Mouse (Mus musculus) layer of hippocampus, postnatal 14 days (tissue): ENCODE measurements around the gene Trio. TPM values are rescaled to one million over a fixed set of nuclear protein-coding genes. Genes with fewer than 3 reads are reported as not detected.
"Not testable (repeated sequence)": the region's sequence is repeated elsewhere in the genome, so short reads cannot be mapped to it uniquely, and the experiment has no call there.

Source experiments
- DNase-seq, 2 experiments: peaks; one replicate each; pipeline ENCODE4 v3.0.0; 2021 to 2022; ENCODE audit warnings: low spot score in 2 of 2, mixed read lengths in 1 of 2
- total RNA-seq, 2 experiments: library from RNA; stranded (reverse); gene quantifications; 2 replicates each; pipeline ENCODE4 v1.2.3; 2021

The Trio gene
- total RNA-seq, 2 experiments from 2014 or later = 254 to 260 TPM

GRCm38 (mm10) chr15:27851312-27851711 is 174.3 kb downstream of the Trio start:
- no peak for DNase-seq

GRCm38 (mm10) chr15:27850904-27851303 is 174.7 kb downstream of the Trio start:
- DNase-seq = no peak

- DNase-seq = no peak
These were observed 175.7 kb downstream of the Trio start for GRCm38 (mm10) chr15:27849910-27850309.

- no peak for DNase-seq
These were observed 184.0 kb downstream of the Trio start for GRCm38 (mm10) chr15:27841696-27842095.

- DNase-seq = no peak
These were observed 185.1 kb downstream of the Trio start for GRCm38 (mm10) chr15:27840579-27840978.

- DNase-seq = no peak
These were observed 185.5 kb downstream of the Trio start for GRCm38 (mm10) chr15:27840125-27840524.

- DNase-seq = peak in 1 of 2 experiments; percentile 75
These were observed 194.0 kb downstream of the Trio start for GRCm38 (mm10) chr15:27831646-27832045.

GRCm38 (mm10) chr15:27827871-27828270 is 197.8 kb downstream of the Trio start:
- not testable (repeated sequence) for DNase-seq

GRCm38 (mm10) chr15:27826886-27827285 is 198.8 kb downstream of the Trio start:
- no peak for DNase-seq

- DNase-seq = no peak
These were observed 199.5 kb downstream of the Trio start for GRCm38 (mm10) chr15:27826048-27826637.

- DNase-seq = no peak
These were observed 200.3 kb downstream of the Trio start for GRCm38 (mm10) chr15:27825390-27825789.

GRCm38 (mm10) chr15:27823581-27823980 is 202.1 kb downstream of the Trio start:
- peak in 1 of 2 experiments; percentile 61 for DNase-seq

- DNase-seq = no peak
These were observed 203.2 kb downstream of the Trio start for GRCm38 (mm10) chr15:27822461-27822860.

- DNase-seq = no peak
These were observed 203.8 kb downstream of the Trio start for GRCm38 (mm10) chr15:27821651-27822364.

- DNase-seq = peak in 1 of 2 experiments; percentile 59
These were observed 208.6 kb downstream of the Trio start for GRCm38 (mm10) chr15:27817096-27817495.

- no peak for DNase-seq
These were observed 210.8 kb downstream of the Trio start for GRCm38 (mm10) chr15:27814677-27815391.

- no peak for DNase-seq
These were observed 214.7 kb downstream of the Trio start for GRCm38 (mm10) chr15:27810793-27811488.

GRCm38 (mm10) chr15:27810262-27810661 is 215.4 kb downstream of the Trio start:
- DNase-seq = no peak

- peak; percentile 57 to 65 for DNase-seq
These were observed 216.9 kb downstream of the Trio start for GRCm38 (mm10) chr15:27808596-27809276.

GRCm38 (mm10) chr15:27806219-27806618 is 219.4 kb downstream of the Trio start:
- DNase-seq = no peak

- DNase-seq = no peak
These were observed 220.0 kb downstream of the Trio start for GRCm38 (mm10) chr15:27805654-27806053.
